Mouse (Mus musculus) hindbrain, embryonic 11.5 days (tissue): ENCODE results near the gene Scarb1. TPM values are rescaled to one million over a fixed set of nuclear protein-coding genes. Genes with fewer than 3 reads are reported as not detected.

ENCODE experiments used
- ATAC-seq: fragments of 200-750 bp; cut with Nextera tagmentation; 2 replicates; pipeline ENCODE4 v1.8.0; 2017; ENCODE audit warnings: mild to moderate bottlenecking, moderate TSS enrichment, moderate library complexity; ENCODE audit not compliant: low FRiP score
- DNase-seq: peaks from one replicate; pipeline ENCODE4 v3.0.0-alpha.2; 2015; ENCODE audit warnings: low spot score
- H3K27ac ChIP-seq: fragments of 300-500 bp; sonication (generic); 2 replicates; pipeline ENCODE4 v1.5.1; 2014; ENCODE audit warnings: mild to moderate bottlenecking, low read depth, low read length
- H3K27me3 ChIP-seq: fragments of 300-500 bp; sonication (generic); 2 replicates; pipeline ENCODE4 v1.6.1; 2014; ENCODE audit warnings: mild to moderate bottlenecking, low read length, moderate library complexity, mixed read lengths; ENCODE audit not compliant: control insufficient read depth, insufficient read depth
- H3K36me3 ChIP-seq: fragments of 300-500 bp; sonication (generic); 2 replicates; pipeline ENCODE4 v1.6.1; 2014; ENCODE audit warnings: mild to moderate bottlenecking, low read length, moderate library complexity, mixed read lengths; ENCODE audit not compliant: control insufficient read depth, insufficient read depth
- H3K4me1 ChIP-seq: fragments of 300-500 bp; sonication (generic); replicated peaks from 2 replicates; pipeline ENCODE4 v1.6.1; 2014; ENCODE audit warnings: low read length, mixed read lengths; ENCODE audit not compliant: control insufficient read depth, insufficient read depth
- H3K4me2 ChIP-seq: fragments of 300-500 bp; sonication (generic); replicated peaks from 2 replicates; pipeline ENCODE4 v1.6.1; 2014; ENCODE audit warnings: mild to moderate bottlenecking, low read depth, low read length
- H3K4me3 ChIP-seq: fragments of 300-500 bp; sonication (generic); 2 replicates; pipeline ENCODE4 v1.5.1; 2014; ENCODE audit warnings: low read depth, low read length
- H3K9ac ChIP-seq: fragments of 300-500 bp; sonication (generic); 2 replicates; pipeline ENCODE4 v1.6.1; 2014; ENCODE audit warnings: low read depth, low read length
- H3K9me3 ChIP-seq: fragments of 300-500 bp; sonication (generic); 2 replicates; pipeline ENCODE4 v1.6.1; 2016; ENCODE audit warnings: low read length; ENCODE audit not compliant: control insufficient read depth
- WGBS: fragments of 180-500 bp; shearing (Covaris S2); extraction: QIAGEN DNeasy Blood & Tissue Kit; methylation state at CpG from one replicate; pipeline ENCODE4 v1.1.7; 2014; 5-methylcytosine and 5-hydroxymethylcytosine counted together
- polyA plus RNA-seq: library from polyadenylated mRNA; unstranded; fragments of >200 nt; fragmentation: Nextera tagmentation; extraction: Ambion mirVana; gene quantifications from 2 replicates; pipeline ENCODE4 v1.2.1, GENCODE M21; 2014

The Scarb1 gene
- polyA plus RNA-seq, 1 experiment from 2014 or later, result 20.4 TPM

GRCm38 (mm10) chr5:125319057-125319800, 21.7 kb downstream of the Scarb1 start:
- H3K4me2 ChIP-seq, result no peak overlapping the region
- 95% methylated on average over 16 of the region's 16 CpGs for WGBS
- H3K36me3 ChIP-seq, result no peaks in the 10 kb centered on the region
- no peaks in the 10 kb centered on the region for H3K27me3 ChIP-seq
- H3K9ac ChIP-seq, result no peak overlapping the region
- ATAC-seq, result no peak
- no peak for DNase-seq
- no peaks in the 10 kb centered on the region for H3K9me3 ChIP-seq
- no peaks in the 10 kb centered on the region for H3K4me1 ChIP-seq
- no peak overlapping the region for H3K27ac ChIP-seq
- H3K4me3 ChIP-seq, result no peak overlapping the region

- no peak for DNase-seq
- Histone ChIP-seq H3K4me3 (no peak overlapping the region), H3K36me3 (no peaks in the 10 kb centered on the region), H3K4me2 (no peak overlapping the region), H3K27me3 (no peaks in the 10 kb centered on the region), H3K27ac (no peak overlapping the region), H3K9me3 (no peaks in the 10 kb centered on the region), H3K4me1 (no peaks in the 10 kb centered on the region), H3K9ac (no peak overlapping the region)
- ATAC-seq, result no peak
- 94% methylated on average over 8 of the region's 8 CpGs for WGBS
Measured at GRCm38 (mm10) chr5:125317953-125318352, 22.9 kb downstream of the Scarb1 start.

- no peak for ATAC-seq
- Histone ChIP-seq H3K9me3 (no peaks in the 10 kb centered on the region), H3K9ac (no peak overlapping the region), H3K4me1 (no peaks in the 10 kb centered on the region), H3K4me2 (no peak overlapping the region), H3K4me3 (no peak overlapping the region), H3K27me3 (no peaks in the 10 kb centered on the region), H3K36me3 (no peaks in the 10 kb centered on the region), H3K27ac (no peak overlapping the region)
- 86% methylated on average over 7 of the region's 7 CpGs for WGBS
- no peak for DNase-seq
Measured at GRCm38 (mm10) chr5:125317296-125317695, 23.6 kb downstream of the Scarb1 start.

GRCm38 (mm10) chr5:125316771-125317170, 24.1 kb downstream of the Scarb1 start:
- no peaks in the 10 kb centered on the region for H3K4me1 ChIP-seq
- no peaks in the 10 kb centered on the region for H3K9me3 ChIP-seq
- no peak overlapping the region for H3K27ac ChIP-seq
- ATAC-seq (no peak), DNase-seq (no peak)
- no peak overlapping the region for H3K4me3 ChIP-seq
- H3K27me3 ChIP-seq, result no peaks in the 10 kb centered on the region
- no peak overlapping the region for H3K9ac ChIP-seq
- no peaks in the 10 kb centered on the region for H3K36me3 ChIP-seq
- H3K4me2 ChIP-seq, result no peak overlapping the region
- WGBS, result 81% methylated on average over 2 of the region's 2 CpGs

GRCm38 (mm10) chr5:125315110-125315509, 25.8 kb downstream of the Scarb1 start:
- Histone ChIP-seq H3K9ac (no peak overlapping the region), H3K4me2 (no peak overlapping the region), H3K27ac (no peak overlapping the region), H3K4me3 (no peak overlapping the region), H3K9me3 (no peaks in the 10 kb centered on the region), H3K4me1 (no peaks in the 10 kb centered on the region), H3K27me3 (no peaks in the 10 kb centered on the region), H3K36me3 (no peaks in the 10 kb centered on the region)
- no peak for DNase-seq
- no peak for ATAC-seq
- 93% methylated on average over 1 of the region's 1 CpGs for WGBS

- no peaks in the 10 kb centered on the region for H3K4me1 ChIP-seq
- no peak overlapping the region for H3K4me3 ChIP-seq
- ATAC-seq (no peak), DNase-seq (no peak)
- H3K9me3 ChIP-seq, result no peaks in the 10 kb centered on the region
- no peak overlapping the region for H3K4me2 ChIP-seq
- no peaks in the 10 kb centered on the region for H3K36me3 ChIP-seq
- no peak overlapping the region for H3K27ac ChIP-seq
- no peaks in the 10 kb centered on the region for H3K27me3 ChIP-seq
- H3K9ac ChIP-seq, result no peak overlapping the region
- 88% methylated on average over 11 of the region's 11 CpGs for WGBS
Measured at GRCm38 (mm10) chr5:125313991-125314390, 26.9 kb downstream of the Scarb1 start.

GRCm38 (mm10) chr5:125312970-125313597, 27.8 kb downstream of the Scarb1 start:
- H3K27ac ChIP-seq, result no peak overlapping the region
- no peaks in the 10 kb centered on the region for H3K4me1 ChIP-seq
- no peak for DNase-seq
- H3K4me3 ChIP-seq, result no peak overlapping the region
- H3K4me2 ChIP-seq, result no peak overlapping the region
- ATAC-seq, result no peak
- H3K9me3 ChIP-seq, result no peaks in the 10 kb centered on the region
- H3K9ac ChIP-seq, result no peak overlapping the region
- H3K27me3 ChIP-seq, result no peaks in the 10 kb centered on the region
- H3K36me3 ChIP-seq, result no peaks in the 10 kb centered on the region
- 91% methylated on average over 13 of the region's 13 CpGs for WGBS

GRCm38 (mm10) chr5:125310986-125311385, 29.9 kb downstream of the Scarb1 start:
- no peaks in the 10 kb centered on the region for H3K27me3 ChIP-seq
- no peaks in the 10 kb centered on the region for H3K36me3 ChIP-seq
- H3K27ac ChIP-seq, result no peak overlapping the region
- no peak overlapping the region for H3K4me3 ChIP-seq
- ATAC-seq (no peak), DNase-seq (no peak)
- 81% methylated on average over 2 of the region's 2 CpGs for WGBS
- H3K4me1 ChIP-seq, result no peaks in the 10 kb centered on the region
- no peak overlapping the region for H3K9ac ChIP-seq
- no peak overlapping the region for H3K4me2 ChIP-seq
- no peaks in the 10 kb centered on the region for H3K9me3 ChIP-seq

GRCm38 (mm10) chr5:125309193-125309592, 31.7 kb downstream of the Scarb1 start:
- no peaks in the 10 kb centered on the region for H3K9me3 ChIP-seq
- 83% methylated on average over 7 of the region's 7 CpGs for WGBS
- no peak for ATAC-seq

More at GRCm38 (mm10) chr5:125309193-125309592, 31.7 kb downstream of the Scarb1 start:
- H3K4me2 ChIP-seq, result no peak overlapping the region
- DNase-seq, result no peak
- H3K4me1 ChIP-seq, result no peaks in the 10 kb centered on the region
- no peak overlapping the region for H3K27ac ChIP-seq
- H3K36me3 ChIP-seq, result no peaks in the 10 kb centered on the region
- no peak overlapping the region for H3K9ac ChIP-seq
- no peak overlapping the region for H3K4me3 ChIP-seq
- H3K27me3 ChIP-seq, result no peaks in the 10 kb centered on the region
